Mouse (Mus musculus): ENCODE data around the gene Kcnma1. TPM values are rescaled to one million over a fixed set of nuclear protein-coding genes. Genes with fewer than 3 reads are reported as not detected.
A peak's percentile ranks its signal among the peaks of the same experiment; 100 is the strongest.

The Kcnma1 gene
- polyA plus RNA-seq, 1 experiment from 2014 or later, result 0.19 TPM

DNA sequence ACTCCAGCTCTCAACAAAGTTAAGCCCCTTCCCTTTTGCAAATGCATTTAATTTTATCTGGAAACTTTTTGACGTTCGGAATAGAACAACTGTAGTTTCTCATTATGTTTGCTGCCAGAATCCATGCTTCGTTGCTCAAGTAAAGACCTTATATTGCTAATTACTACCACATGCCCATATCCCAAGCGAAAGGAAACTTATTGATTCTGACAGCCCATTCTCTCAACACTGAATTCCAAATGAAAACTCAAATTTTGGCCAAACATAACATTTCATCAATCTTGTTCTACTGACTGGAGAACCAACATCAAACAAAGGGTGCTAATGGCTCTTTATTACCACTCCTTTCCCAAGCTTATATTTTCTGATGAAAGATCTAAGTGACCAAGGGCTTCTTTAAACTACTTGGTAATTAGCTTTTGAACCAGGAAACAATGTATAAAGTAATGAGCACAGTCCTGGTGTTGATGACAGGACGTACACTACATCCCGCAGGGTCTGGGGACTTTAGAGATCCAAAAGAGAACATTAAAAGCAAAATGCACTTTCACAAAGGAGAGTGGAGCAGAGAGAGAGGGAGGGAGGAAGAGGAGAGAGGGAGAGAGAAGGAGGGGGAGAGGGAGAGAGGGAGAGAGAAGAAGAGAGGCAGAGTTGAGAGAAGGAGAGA, 490.3 kb downstream of the Kcnma1 start:
- Histone ChIP-seq H3K9me3 (no peaks in the 10 kb centered on the region), H3K9ac (no peak overlapping the region), H3K27me3 (replicated peaks) (no peaks in the 10 kb centered on the region), H3K27ac (replicated peaks) (no peak overlapping the region), H3K4me3 (no peak overlapping the region), H3K4me2 (no peak overlapping the region), H3K36me3 (no peaks in the 10 kb centered on the region), H3K4me1 (0 out of 2 replicates have a peak, but pooled peaks cover 3% of the 10 kb centered on the region)
- ATAC-seq (ENCODE audit: extremely low read depth, insufficient number of reproducible peaks, low FRiP score, low TSS enrichment), result no peak
- 67% methylated on average over 6 of the region's 6 CpGs for WGBS

DNA sequence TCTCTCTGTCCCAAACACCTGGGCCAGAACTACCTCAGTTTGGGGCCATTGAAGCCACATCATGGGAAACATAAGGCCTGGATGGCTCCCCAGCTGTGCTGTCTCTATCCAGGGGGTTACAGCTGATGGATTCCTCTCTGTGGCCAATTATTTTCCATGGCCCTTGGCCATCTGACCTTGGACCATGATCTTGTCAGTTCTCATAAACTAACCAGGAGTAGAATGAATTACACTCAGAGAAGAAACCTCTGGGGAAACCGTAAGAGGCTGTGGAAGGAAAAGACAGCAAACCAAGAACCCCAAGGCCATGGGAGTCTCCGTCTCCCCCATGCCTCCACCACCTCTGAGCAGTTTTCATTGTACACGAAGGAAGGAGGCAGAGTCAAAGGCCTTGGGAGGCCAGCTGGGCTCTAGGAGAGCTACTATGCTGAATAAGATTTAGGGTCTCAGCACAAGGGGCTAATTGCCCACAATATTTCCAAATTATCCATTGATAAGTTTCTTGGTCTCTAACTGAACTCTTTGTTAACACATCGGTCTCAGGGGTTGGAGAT, 491.6 kb downstream of the Kcnma1 start:
- 0 out of 2 replicates have a peak, but pooled peaks cover 3% of the 10 kb centered on the region for H3K4me1 ChIP-seq
- no peak overlapping the region for H3K27ac ChIP-seq (replicated peaks)
- H3K36me3 ChIP-seq, result no peaks in the 10 kb centered on the region
- no peak overlapping the region for H3K4me3 ChIP-seq
- WGBS, result 74% methylated on average over 4 of the region's 4 CpGs
- H3K9ac ChIP-seq, result no peak overlapping the region
- H3K27me3 ChIP-seq (replicated peaks), result no peaks in the 10 kb centered on the region
- H3K4me2 ChIP-seq, result no peak overlapping the region
- ATAC-seq (ENCODE audit: extremely low read depth, insufficient number of reproducible peaks, low FRiP score, low TSS enrichment), result no peak
- no peaks in the 10 kb centered on the region for H3K9me3 ChIP-seq

DNA sequence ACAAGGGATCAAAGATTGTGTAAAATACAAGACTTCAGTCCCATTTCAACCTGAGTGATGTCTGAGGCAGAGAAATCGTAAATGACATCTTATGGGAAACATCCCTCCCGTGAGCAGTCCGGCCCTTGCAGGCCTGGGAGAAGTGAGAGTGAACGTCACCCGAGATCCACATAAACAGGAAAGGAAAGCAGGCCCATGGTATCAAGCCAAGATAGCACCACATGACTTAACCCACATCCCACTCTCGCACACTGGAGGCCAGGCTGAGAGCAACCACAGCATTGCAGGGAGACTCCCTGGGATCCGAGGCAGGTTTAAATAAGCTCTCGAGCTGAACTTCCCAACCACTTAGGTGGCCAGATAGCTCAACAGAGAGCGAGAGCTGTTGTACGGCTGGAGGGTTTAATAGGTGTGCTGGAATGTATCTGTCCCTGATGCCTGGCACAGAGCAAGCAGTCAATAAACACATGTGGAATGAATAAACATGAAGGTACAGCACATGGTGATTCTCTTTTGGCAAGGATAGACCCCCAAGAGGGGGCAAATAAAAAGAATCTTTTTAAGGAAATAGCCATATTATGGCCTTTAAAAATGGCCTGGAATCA, 493.1 kb downstream of the Kcnma1 start:
- Histone ChIP-seq H3K4me1 (0 out of 2 replicates have a peak, but pooled peaks cover 3% of the 10 kb centered on the region), H3K36me3 (no peaks in the 10 kb centered on the region), H3K9me3 (no peaks in the 10 kb centered on the region), H3K27me3 (replicated peaks) (no peaks in the 10 kb centered on the region), H3K4me3 (no peak overlapping the region), H3K27ac (replicated peaks) (no peak overlapping the region), H3K4me2 (no peak overlapping the region), H3K9ac (no peak overlapping the region)
- 43% methylated on average over 10 of the region's 10 CpGs for WGBS
- ATAC-seq (ENCODE audit: extremely low read depth, insufficient number of reproducible peaks, low FRiP score, low TSS enrichment), result no peak

DNA sequence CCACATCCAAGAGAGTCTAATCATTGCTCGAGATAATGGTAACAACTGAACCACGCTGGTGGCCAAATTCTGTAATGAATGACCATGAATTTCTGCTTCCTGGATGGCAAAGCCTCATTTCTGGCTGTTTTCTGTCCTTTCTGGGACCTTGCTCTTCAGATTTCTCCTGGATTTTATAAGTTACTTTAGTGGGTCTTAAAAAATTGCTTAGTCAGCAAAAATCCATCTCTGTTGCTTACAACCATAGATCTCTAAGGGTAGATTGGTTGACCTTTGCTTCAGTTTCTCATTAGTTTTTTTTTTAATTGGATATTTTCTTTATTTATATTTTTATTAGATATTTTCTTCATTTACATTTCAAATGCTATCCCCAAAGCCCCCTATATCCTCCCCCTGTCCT, 496.9 kb downstream of the Kcnma1 start:
- Histone ChIP-seq H3K4me2 (no peak overlapping the region), H3K27ac (replicated peaks) (no peak overlapping the region), H3K4me1 (0 out of 2 replicates have a peak, but pooled peaks cover 3% of the 10 kb centered on the region), H3K36me3 (no peaks in the 10 kb centered on the region), H3K9me3 (no peaks in the 10 kb centered on the region), H3K27me3 (replicated peaks) (no peaks in the 10 kb centered on the region), H3K4me3 (no peak overlapping the region), H3K9ac (no peak overlapping the region)
- no peak for ATAC-seq (ENCODE audit: extremely low read depth, insufficient number of reproducible peaks, low FRiP score, low TSS enrichment)
- 81% methylated on average over 2 of the region's 2 CpGs for WGBS

DNA sequence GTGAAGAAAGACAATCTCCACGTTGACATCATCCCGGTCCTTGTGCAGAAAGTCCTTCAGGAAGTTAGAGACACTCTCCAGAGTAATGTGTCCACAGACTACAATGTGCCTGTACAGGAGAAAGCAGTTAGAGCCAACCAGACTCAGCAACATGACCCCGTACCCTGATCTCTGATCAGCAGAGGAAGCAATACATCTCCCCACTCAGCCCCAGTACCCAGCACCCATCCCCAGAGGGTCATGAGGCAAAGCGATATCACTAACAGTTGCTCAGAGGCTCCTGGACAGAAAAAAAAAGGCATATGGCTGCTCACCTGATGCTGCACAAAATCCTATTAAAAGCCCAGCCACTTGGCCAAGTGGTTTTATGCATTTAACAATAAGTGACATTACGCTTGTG, 504.5 kb downstream of the Kcnma1 start:
- no peaks in the 10 kb centered on the region for H3K27me3 ChIP-seq (replicated peaks)
- 63% methylated on average over 5 of the region's 5 CpGs for WGBS
- no peaks in the 10 kb centered on the region for H3K36me3 ChIP-seq
- H3K4me3 ChIP-seq, result no peak overlapping the region
- H3K4me2 ChIP-seq, result no peak overlapping the region
- ATAC-seq (ENCODE audit: extremely low read depth, insufficient number of reproducible peaks, low FRiP score, low TSS enrichment), result no peak
- no peaks in the 10 kb centered on the region for H3K9me3 ChIP-seq
- no peak overlapping the region for H3K9ac ChIP-seq
- no peaks in the 10 kb centered on the region for H3K4me1 ChIP-seq
- no peak overlapping the region for H3K27ac ChIP-seq (replicated peaks)

DNA sequence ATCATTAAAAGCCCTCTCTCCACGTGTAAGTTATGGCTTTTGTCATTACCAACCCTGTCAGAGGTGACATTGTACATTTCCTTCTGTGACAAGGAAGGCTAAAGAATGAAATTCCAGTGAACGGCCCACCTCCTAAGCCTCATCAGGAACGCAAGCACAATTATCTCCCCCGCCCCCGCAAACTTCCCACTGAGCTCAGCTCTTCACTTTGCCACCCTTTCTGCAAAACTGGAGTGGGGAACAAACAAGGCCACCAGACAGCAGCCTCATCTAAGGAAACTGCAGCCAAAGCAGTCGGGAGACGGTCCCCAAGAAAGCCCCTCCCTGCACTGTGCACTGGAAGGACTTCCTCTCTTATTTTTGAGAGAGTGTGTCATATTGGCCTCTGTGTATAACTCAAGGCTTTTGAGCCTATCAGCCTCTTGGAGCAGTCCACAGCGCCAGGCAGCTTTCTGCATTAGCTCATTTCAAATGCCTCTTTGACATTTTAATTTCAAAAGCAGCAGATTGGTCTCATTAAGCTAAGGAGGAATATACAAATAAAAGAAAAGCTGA, 512.0 kb downstream of the Kcnma1 start:
- ATAC-seq (ENCODE audit: extremely low read depth, insufficient number of reproducible peaks, low FRiP score, low TSS enrichment), result no peak
- Histone ChIP-seq H3K27ac (replicated peaks) (no peak overlapping the region), H3K9ac (no peak overlapping the region), H3K4me2 (peak overlapping the region; percentile 48), H3K4me3 (no peak overlapping the region), H3K27me3 (replicated peaks) (no peaks in the 10 kb centered on the region), H3K4me1 (peaks cover 10% of the 10 kb centered on the region), H3K9me3 (no peaks in the 10 kb centered on the region), H3K36me3 (no peaks in the 10 kb centered on the region)
- WGBS, result 23% methylated on average over 8 of the region's 8 CpGs

DNA sequence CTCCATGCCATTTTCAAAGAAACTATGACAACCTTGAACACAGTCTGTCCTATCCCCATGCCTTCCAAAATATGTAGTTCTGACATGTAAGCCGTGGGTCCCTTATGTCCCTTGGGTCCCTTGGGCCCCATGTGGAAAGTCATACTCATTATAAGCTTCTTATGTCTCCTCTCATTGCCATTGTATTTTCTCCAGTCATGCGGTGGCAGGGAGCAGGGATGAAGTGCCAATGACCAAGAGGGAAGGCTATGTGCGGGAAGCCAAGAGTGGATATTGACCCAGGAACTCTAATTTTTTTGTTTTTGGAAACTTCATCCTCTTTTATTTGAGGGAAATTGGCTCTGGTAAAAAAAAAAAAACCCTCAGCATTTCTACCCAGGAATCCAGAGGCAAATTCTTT, 517.5 kb downstream of the Kcnma1 start:
- Histone ChIP-seq H3K4me1 (peaks cover 6% of the 10 kb centered on the region), H3K9ac (no peak overlapping the region), H3K4me2 (no peak overlapping the region), H3K27me3 (replicated peaks) (no peaks in the 10 kb centered on the region), H3K4me3 (no peak overlapping the region), H3K27ac (replicated peaks) (no peak overlapping the region), H3K36me3 (no peaks in the 10 kb centered on the region), H3K9me3 (no peaks in the 10 kb centered on the region)
- 82% methylated on average over 3 of the region's 3 CpGs for WGBS
- no peak for ATAC-seq (ENCODE audit: extremely low read depth, insufficient number of reproducible peaks, low FRiP score, low TSS enrichment)

DNA sequence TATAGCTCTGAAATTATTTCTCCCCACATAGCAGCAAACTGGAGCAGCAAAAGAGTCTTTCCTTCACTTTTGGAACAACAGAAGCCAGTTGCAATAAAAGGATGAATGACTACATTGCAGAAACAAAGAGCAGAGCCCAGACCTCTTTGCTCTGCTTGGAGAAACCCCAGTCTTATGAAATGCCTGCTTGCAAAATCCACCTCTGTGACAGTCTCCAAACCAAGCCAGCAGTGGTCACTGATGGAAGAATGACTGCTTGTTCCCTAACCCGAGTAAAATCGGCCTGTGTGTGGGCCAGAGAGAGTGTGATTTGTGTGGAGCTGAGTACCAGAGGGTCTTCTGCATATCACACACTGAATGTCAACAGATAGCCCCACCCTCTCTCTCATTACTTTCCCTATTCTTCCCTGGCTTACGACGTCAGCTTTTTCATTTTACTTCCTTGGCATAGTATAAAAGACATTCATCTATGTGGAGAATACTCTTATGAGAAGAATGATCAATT, 518.0 kb downstream of the Kcnma1 start:
- no peak for ATAC-seq (ENCODE audit: extremely low read depth, insufficient number of reproducible peaks, low FRiP score, low TSS enrichment)
- H3K4me2 ChIP-seq, result no peak overlapping the region
- H3K4me1 ChIP-seq, result peaks cover 5% of the 10 kb centered on the region; the same call in 1 of the 2 replicates
- no peaks in the 10 kb centered on the region for H3K36me3 ChIP-seq
- H3K9ac ChIP-seq, result no peak overlapping the region
- H3K4me3 ChIP-seq, result no peak overlapping the region
- 65% methylated on average over 4 of the region's 4 CpGs for WGBS
- H3K27me3 ChIP-seq (replicated peaks), result no peaks in the 10 kb centered on the region
- H3K9me3 ChIP-seq, result no peaks in the 10 kb centered on the region
- H3K27ac ChIP-seq (replicated peaks), result no peak overlapping the region

DNA sequence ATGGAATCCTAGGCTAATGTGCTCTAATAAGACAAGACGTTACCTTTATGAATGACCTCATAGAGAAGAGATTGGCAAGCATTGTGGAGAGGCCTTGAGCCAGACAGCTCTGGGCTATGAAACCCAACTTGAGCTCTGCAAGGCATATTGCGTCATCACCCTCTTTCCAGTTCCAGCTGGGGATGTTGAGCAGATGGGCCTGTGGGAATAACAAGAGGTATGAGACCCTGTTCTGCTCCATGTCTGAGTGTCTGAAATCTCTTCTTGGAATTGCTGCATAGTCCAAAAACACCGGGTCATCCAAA, 519.8 kb downstream of the Kcnma1 start:
- WGBS, result 62% methylated on average over 3 of the region's 3 CpGs
- no peak overlapping the region for H3K27ac ChIP-seq (replicated peaks)
- H3K9me3 ChIP-seq, result no peaks in the 10 kb centered on the region
- H3K36me3 ChIP-seq, result no peaks in the 10 kb centered on the region
- no peak overlapping the region for H3K4me2 ChIP-seq
- no peak overlapping the region for H3K9ac ChIP-seq
- H3K4me3 ChIP-seq, result no peak overlapping the region
- no peak for ATAC-seq (ENCODE audit: extremely low read depth, insufficient number of reproducible peaks, low FRiP score, low TSS enrichment)
- H3K27me3 ChIP-seq (replicated peaks), result no peaks in the 10 kb centered on the region
- H3K4me1 ChIP-seq, result peaks cover 5% of the 10 kb centered on the region; the same call in 1 of the 2 replicates

DNA sequence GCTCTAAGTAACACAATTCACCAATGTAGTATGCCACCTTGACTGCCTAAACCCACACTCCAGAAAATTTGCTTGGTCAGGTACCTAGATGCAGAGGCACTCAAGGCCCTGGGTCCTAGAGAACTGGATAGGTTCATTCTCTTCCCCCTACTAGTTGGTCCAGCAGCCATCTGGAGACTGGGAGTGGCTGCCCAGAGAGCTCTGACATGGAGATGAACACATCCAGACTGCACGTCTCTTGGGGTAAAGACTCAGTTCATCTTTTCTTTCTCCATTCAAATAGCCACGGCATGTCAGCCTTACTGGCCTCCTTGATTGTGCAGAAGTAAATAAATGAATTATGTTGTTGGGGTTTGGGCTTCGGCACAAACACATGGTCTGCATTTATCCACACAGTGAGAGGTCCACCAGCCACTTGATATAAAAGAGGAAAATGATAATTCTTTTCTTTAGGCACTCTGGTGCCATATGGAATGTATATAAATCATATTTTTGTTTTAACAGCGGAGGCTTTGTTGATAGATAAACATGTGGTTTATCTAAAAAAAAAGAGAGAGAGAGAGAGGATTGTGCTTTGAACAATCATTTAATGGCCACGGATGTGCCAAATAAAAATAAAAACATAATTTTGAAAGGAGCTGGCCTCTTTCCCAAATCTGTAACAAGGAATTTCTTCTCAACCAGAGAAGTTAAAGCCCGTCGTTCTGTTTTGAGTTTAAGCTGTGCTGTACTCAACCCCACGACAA, 520.4 kb downstream of the Kcnma1 start:
- 74% methylated on average over 8 of the region's 8 CpGs for WGBS
- Histone ChIP-seq H3K4me1 (peaks cover 5% of the 10 kb centered on the region; the same call in 1 of the 2 replicates), H3K27ac (replicated peaks) (no peak overlapping the region), H3K4me2 (no peak overlapping the region), H3K4me3 (no peak overlapping the region), H3K9ac (no peak overlapping the region), H3K27me3 (replicated peaks) (no peaks in the 10 kb centered on the region), H3K36me3 (no peaks in the 10 kb centered on the region), H3K9me3 (no peaks in the 10 kb centered on the region)
- no peak for ATAC-seq (ENCODE audit: extremely low read depth, insufficient number of reproducible peaks, low FRiP score, low TSS enrichment)
